Mouse (Mus musculus): ENCODE results near the gene Lrmda. TPM values are rescaled to one million over a fixed set of nuclear protein-coding genes. Genes with fewer than 3 reads are reported as not detected.

Lrmda gene
- total RNA-seq, 2 experiments from 2014 or later, result 6.4 to 9.6 TPM

GRCm38 (mm10) chr14:22707958-22708701, 688.6 kb downstream of the Lrmda start:
- ATAC-seq (replicated peaks; ENCODE audit: low FRiP score, low TSS enrichment, poor library complexity, severe bottlenecking), result no peak

- ATAC-seq (replicated peaks; ENCODE audit: low FRiP score, low TSS enrichment, poor library complexity, severe bottlenecking), result no peak
These were observed 690.7 kb downstream of the Lrmda start for GRCm38 (mm10) chr14:22710071-22710661.

DNA sequence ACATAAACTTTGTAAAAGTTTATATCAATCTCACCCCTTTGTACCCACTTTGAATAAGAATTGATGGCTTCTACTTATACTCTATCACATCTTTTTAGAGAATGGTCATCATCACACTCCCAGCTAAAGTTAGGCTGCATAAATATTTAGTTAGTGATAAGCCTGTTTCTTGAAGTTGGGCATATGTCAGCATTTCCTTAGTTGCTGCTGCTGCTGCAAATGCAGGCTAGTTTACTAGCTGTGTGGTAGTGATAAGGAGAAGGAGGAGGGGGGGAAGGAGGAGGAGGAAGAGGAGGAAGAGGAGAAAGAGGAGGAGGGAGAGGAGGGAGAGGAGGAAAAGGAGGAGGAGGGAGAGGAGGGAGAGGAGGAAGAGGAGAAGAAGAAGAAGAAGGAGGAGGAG, 692.9 kb downstream of the Lrmda start:
- no peak for ATAC-seq (replicated peaks; ENCODE audit: low FRiP score, low TSS enrichment, poor library complexity, severe bottlenecking)

- ATAC-seq (replicated peaks; ENCODE audit: low FRiP score, low TSS enrichment, poor library complexity, severe bottlenecking), result no peak
These were observed 696.3 kb downstream of the Lrmda start for GRCm38 (mm10) chr14:22715581-22716378.

- no peak for ATAC-seq (replicated peaks; ENCODE audit: low FRiP score, low TSS enrichment, poor library complexity, severe bottlenecking)
These were observed 700.5 kb downstream of the Lrmda start for GRCm38 (mm10) chr14:22719968-22720367.

DNA sequence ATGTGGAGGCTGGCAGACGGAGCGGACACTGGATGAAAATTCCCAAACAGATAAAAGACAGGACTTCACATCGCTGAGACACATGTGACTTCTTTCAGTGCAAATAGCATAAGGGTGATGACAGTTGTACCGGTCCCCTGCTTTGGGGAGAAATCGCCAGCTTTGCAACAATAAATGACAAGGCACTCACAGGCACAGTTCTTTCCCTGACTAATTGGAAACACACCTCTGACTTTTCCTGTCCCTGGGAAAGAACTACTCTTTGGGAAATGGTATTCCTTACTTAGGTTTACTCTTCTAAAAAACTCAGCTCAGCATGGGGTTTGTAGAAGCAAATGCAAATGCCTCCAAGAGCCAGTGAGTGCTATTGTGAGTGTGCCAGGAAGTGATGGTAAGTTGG, 702.3 kb downstream of the Lrmda start:
- ATAC-seq (replicated peaks; ENCODE audit: low FRiP score, low TSS enrichment, poor library complexity, severe bottlenecking), result no peak

DNA sequence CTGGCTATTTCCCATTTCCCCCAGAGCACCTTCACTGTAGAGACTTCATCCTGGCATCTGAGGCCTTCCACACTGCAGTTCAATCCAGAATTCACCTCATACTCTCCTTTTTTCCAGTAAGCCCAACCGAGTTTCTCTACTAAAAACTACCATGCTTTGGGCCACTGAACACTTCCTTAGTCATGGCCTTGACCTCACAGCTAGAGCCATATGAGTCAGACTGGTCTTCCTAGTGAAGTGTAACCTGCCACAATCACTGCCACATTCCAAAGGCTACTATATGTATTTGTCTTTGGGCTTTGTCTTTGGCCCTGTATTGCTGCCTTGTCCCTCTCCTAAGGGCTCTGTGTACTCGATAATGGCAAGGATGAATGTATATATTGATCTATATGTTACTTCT, 708.0 kb downstream of the Lrmda start:
- ATAC-seq (replicated peaks; ENCODE audit: low FRiP score, low TSS enrichment, poor library complexity, severe bottlenecking), result no peak

GRCm38 (mm10) chr14:22728611-22729223, 709.2 kb downstream of the Lrmda start:
- ATAC-seq (replicated peaks; ENCODE audit: low FRiP score, low TSS enrichment, poor library complexity, severe bottlenecking), result no peak

DNA sequence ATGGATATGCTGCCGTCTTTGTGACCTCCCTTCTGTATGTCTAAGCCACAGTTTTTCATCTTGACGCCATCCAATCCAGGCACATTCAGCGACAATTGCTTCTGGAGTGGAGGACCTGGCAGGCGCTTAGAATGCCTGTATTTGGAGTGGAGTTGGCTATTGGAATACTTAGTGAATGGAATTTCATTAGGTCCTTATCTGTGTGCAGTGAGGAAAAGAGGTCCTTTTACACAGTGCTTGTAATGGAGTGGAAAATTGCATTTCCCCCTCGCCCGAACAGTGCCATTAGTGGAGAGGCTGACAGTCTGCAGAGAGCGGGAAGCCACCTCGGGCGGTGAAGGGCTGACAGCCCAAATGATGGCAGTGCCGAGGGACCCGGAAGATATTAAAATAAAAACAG, 719.1 kb downstream of the Lrmda start:
- no peak for ATAC-seq (replicated peaks; ENCODE audit: low FRiP score, low TSS enrichment, poor library complexity, severe bottlenecking)

GRCm38 (mm10) chr14:22742527-22742926, 723.0 kb downstream of the Lrmda start:
- ATAC-seq (replicated peaks; ENCODE audit: low FRiP score, low TSS enrichment, poor library complexity, severe bottlenecking), result no peak

GRCm38 (mm10) chr14:22743264-22743663, 723.8 kb downstream of the Lrmda start:
- ATAC-seq (replicated peaks; ENCODE audit: low FRiP score, low TSS enrichment, poor library complexity, severe bottlenecking), result peak; percentile 34; the same call in 1 of the 2 replicates

GRCm38 (mm10) chr14:22744701-22745100, 725.2 kb downstream of the Lrmda start:
- no peak for ATAC-seq (replicated peaks; ENCODE audit: low FRiP score, low TSS enrichment, poor library complexity, severe bottlenecking)

DNA sequence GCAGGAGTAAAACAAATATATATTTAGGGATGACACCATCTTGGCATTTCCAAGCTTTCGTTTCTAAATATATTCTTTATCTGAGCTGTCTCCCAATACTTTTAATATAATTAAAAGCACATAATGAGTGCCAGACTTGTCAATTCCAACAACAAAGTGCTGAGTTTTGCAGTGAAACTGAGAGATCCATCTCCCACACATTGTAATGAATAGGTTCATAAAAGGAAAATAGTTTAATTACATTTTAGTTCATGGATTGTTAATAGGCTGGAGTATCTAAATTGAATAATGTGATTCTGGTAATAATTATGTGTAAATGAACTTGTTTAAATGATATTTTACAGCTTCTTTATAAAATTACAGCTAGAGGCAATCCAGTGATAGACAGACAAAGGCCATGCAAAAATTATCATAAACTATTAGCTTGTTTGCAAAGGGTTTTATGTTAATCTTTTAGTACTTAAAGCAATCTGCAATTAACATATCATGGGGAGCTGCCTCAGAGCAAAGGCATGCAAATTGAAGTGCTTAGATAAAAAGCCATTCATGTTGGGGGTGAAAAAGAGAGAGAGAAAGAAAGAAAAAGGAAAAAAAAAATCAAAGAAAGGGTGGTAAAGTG, 725.9 kb downstream of the Lrmda start:
- ATAC-seq (replicated peaks; ENCODE audit: low FRiP score, low TSS enrichment, poor library complexity, severe bottlenecking), result no peak

DNA sequence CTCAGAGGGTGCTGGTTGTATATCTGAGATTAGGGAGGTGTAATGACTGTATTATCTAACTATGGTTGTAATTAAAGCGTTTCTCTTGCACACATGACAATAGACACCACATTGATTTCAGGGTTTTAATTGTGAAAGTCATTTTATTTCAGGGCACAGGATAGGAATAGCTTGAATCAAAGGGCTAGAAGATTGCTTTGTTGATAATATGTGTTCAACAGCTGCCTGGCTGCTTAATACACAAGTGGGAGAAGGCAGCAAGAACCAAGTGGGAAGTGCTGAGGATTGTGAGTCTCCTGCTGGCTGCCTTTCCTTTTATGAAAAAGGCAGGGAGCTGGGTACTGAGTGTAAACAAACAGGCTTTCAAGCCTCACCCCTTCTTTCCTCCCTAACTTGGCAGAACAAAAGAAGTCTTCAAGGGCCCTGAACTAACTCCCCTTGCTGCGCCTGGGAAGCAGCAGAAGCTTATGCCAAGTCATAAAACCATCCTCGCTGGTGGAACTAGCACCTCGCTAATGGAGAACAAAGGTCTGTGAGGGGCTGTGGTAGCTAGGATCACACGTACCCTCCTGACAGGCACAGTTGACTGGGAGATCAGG, 726.5 kb downstream of the Lrmda start:
- ATAC-seq (replicated peaks; ENCODE audit: low FRiP score, low TSS enrichment, poor library complexity, severe bottlenecking), result no peak

- ATAC-seq (replicated peaks; ENCODE audit: low FRiP score, low TSS enrichment, poor library complexity, severe bottlenecking), result no peak
These were observed 728.3 kb downstream of the Lrmda start for GRCm38 (mm10) chr14:22747816-22748215.

- no peak for ATAC-seq (replicated peaks; ENCODE audit: low FRiP score, low TSS enrichment, poor library complexity, severe bottlenecking)
These were observed 730.9 kb downstream of the Lrmda start for GRCm38 (mm10) chr14:22750409-22750808.

DNA sequence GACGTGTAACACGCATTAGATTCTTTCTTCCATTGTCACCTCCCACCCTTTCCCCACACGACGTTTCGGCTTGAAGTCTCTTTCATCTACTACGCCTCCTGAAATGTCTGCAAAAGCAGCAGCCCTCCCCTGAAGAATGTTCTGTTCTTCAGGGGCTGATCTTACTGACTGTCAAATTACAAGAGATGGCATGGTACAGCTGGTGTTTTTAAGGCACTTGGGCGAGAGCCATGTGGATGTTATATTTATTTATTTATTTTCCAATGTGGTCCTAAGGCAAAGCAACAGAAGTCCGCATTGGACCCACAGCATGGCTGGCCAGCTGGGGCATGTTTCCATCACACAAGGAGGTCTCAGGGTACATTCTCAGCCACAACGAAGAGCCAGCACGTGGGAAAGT, 731.8 kb downstream of the Lrmda start:
- no peak for ATAC-seq (replicated peaks; ENCODE audit: low FRiP score, low TSS enrichment, poor library complexity, severe bottlenecking)

DNA sequence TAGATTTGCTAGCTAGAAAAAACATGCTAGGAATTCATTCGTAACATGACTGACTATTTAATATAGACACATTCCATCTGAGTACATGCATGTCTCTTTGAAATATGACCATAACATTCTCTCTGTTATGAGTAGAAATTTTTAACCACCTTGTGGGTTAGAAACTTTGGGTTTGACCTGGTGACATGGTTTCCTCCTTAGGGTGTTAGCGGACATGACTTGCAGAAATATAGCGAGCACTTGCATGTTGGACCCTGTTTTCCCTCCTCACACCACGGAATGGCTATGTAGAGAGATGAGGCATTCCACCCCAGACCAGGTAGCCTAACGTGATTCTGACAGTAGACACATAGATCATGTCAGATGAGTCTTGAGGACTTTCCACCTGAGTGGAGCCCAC, 735.1 kb downstream of the Lrmda start:
- no peak for ATAC-seq (replicated peaks; ENCODE audit: low FRiP score, low TSS enrichment, poor library complexity, severe bottlenecking)

DNA sequence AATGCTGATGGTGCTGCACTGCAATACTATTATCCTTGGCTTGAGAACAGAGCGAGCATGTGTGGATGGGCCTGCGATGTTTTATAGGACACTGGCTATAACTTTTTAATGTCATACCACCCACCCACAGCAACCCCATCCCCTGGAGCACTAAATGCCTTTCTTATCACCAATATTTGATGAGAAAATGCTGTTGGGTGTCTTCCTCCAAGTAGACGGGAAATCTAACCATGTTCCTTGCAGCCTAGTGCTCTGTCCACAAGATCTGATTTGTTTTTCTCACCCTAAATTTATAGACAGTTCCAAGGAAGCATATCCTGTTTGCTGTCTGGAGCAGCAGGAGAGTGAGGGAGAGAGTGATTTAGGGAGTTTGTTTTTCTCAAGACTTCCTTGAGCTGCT, 738.0 kb downstream of the Lrmda start:
- ATAC-seq (replicated peaks; ENCODE audit: low FRiP score, low TSS enrichment, poor library complexity, severe bottlenecking), result no peak
